Mouse (Mus musculus): ENCODE measurements around the gene Kat5. TPM values are rescaled to one million over a fixed set of nuclear protein-coding genes. Genes with fewer than 3 reads are reported as not detected.

Gene Kat5
- total and polyA plus RNA-seq, 3 experiments, result 54.5 to 67.6 TPM; not detected in 1

GRCm38 (mm10) chr19:5567534-5568469 lies 42.2 kb downstream of the Kat5 start, which contains the start of gene Ap5b1 (continued):
- TF ChIP-seq UBTF (IDR thresholded peaks at IDR 0.05; ENCODE audit: borderline replicate concordance, insufficient read depth, low read depth, low read length) (peak; percentile 74; the same call in 1 of the 2 replicates), GATA1 (IDR thresholded peaks at IDR 0.05; ENCODE audit: low read depth, low read length) (no peak), ETS1 (IDR thresholded peaks at IDR 0.05; ENCODE audit: low read depth, low read length) (peak; percentile 41; the same call in 1 of the 2 replicates), MAFK (IDR thresholded peaks at IDR 0.05; ENCODE audit: borderline replicate concordance, low read depth, low read length) (no peak), RCOR1 (IDR thresholded peaks at IDR 0.05; ENCODE audit: low read depth, low read length) (no peak)

GRCm38 (mm10) chr19:5567180-5567533 lies 42.9 kb downstream of the Kat5 start:
- Histone ChIP-seq H3K9ac (ENCODE audit: control insufficient read depth, low read depth, low read length, poor library complexity, severe bottlenecking) (peak overlapping the region; percentile 98), H3K9me3 (replicated peaks; ENCODE audit: insufficient read depth, low read length) (no peaks in the 10 kb centered on the region), H3K4me3 (ENCODE audit: control insufficient read depth in 1 of 2, insufficient read depth in 1 of 2, low read depth in 2 of 2, low read length in 2 of 2) (peak overlapping the region; percentile 82 to 95), H3K27me3 (ENCODE audit: control insufficient read depth in 1 of 2, insufficient read depth in 2 of 2, low read length in 2 of 2) (no peaks in the 10 kb centered on the region), H3K79me2 (ENCODE audit: control insufficient read depth, insufficient read depth, low read length, poor library complexity) (peaks cover 13% of the 10 kb centered on the region), H3K27ac (ENCODE audit: control insufficient read depth, low read depth, low read length) (peak overlapping the region; percentile 98), H3K36me3 (ENCODE audit: control insufficient read depth in 1 of 2, insufficient read depth in 2 of 2, low read length in 2 of 2) (peaks cover 0 to 2% of the 10 kb centered on the region in 2 experiments; a peak in 3 of 4 replicates), H3K4me1 (ENCODE audit: control insufficient read depth in 1 of 2, insufficient read depth in 2 of 2, low read length in 2 of 2) (peaks cover 0 to 8% of the 10 kb centered on the region in 2 experiments; a peak in 2 of 4 replicates)
- TF ChIP-seq CHD1 (IDR thresholded peaks at IDR 0.05; ENCODE audit: low read depth, low read length) (no peak), MAX (IDR thresholded peaks at IDR 0.05; ENCODE audit: low read length) (no peak), CTCF (IDR thresholded peaks at IDR 0.05 in 2 of 3, conservative IDR thresholded peaks at IDR 0.05 in 1 of 3; ENCODE audit: control insufficient read depth in 1 of 3, insufficient read depth in 1 of 3, low read depth in 2 of 3, low read length in 3 of 3, poor library complexity in 1 of 3, severe bottlenecking in 1 of 3) (no peak), MAFK (IDR thresholded peaks at IDR 0.05; ENCODE audit: borderline replicate concordance, low read depth, low read length) (no peak), MXI1 (IDR thresholded peaks at IDR 0.05; ENCODE audit: low read depth, low read length) (no peak), ZKSCAN1 (IDR thresholded peaks at IDR 0.05; ENCODE audit: low read depth, low read length) (no peak), EP300 (IDR thresholded peaks at IDR 0.05; ENCODE audit: low read depth in 1 of 2, low read length in 2 of 2) (no peak), MYB (IDR thresholded peaks at IDR 0.05; ENCODE audit: low read depth, low read length) (no peak), SMC3 (IDR thresholded peaks at IDR 0.05; ENCODE audit: low read depth, low read length) (no peak)
- peak; percentile 87 for DNase-seq (ENCODE audit: low read depth, low spot score)

DNA sequence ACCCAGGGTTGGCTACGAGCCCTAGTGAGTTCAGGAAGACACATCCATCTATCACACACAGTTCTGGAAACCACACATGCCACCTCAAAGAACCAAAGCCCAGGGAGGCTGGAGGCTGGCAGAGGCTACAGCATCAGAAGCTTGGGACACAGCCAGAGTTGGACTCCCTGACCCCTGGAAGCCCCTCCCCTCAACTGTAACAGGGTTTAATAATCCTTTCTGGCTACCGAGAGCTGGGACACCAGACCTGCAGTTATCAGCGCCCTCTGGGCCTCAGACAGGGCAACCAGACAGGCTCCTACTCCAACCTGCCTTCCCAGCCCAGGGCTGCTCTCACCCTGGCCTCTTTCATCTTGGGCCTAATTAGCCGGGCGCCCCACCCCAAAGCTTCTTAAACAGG lies 43.7 kb downstream of the Kat5 start:
- H3K27ac ChIP-seq (ENCODE audit: control insufficient read depth, low read depth, low read length), result no peak overlapping the region
- peaks cover 0 to 8% of the 10 kb centered on the region in 2 experiments; a peak in 2 of 4 replicates for H3K4me1 ChIP-seq (ENCODE audit: control insufficient read depth in 1 of 2, insufficient read depth in 2 of 2, low read length in 2 of 2)
- H3K36me3 ChIP-seq (ENCODE audit: control insufficient read depth in 1 of 2, insufficient read depth in 2 of 2, low read length in 2 of 2), result peaks cover 0 to 2% of the 10 kb centered on the region in 2 experiments; a peak in 3 of 4 replicates
- no peaks in the 10 kb centered on the region for H3K9me3 ChIP-seq (replicated peaks; ENCODE audit: insufficient read depth, low read length)
- peak overlapping the region; percentile 82 to 95; a peak in 3 of 4 replicates for H3K4me3 ChIP-seq (ENCODE audit: control insufficient read depth in 1 of 2, insufficient read depth in 1 of 2, low read depth in 2 of 2, low read length in 2 of 2)
- H3K79me2 ChIP-seq (ENCODE audit: control insufficient read depth, insufficient read depth, low read length, poor library complexity), result peaks cover 13% of the 10 kb centered on the region
- TF ChIP-seq SIN3A (IDR thresholded peaks at IDR 0.05; ENCODE audit: low read length) (peak; percentile 40; the same call in 1 of the 2 replicates), SMC3 (IDR thresholded peaks at IDR 0.05; ENCODE audit: low read depth, low read length) (0 out of 2 replicates have a peak, but pooled peaks have one; percentile 17), CHD2 (IDR thresholded peaks at IDR 0.05; ENCODE audit: low read length) (no peak), NRF1 (IDR thresholded peaks at IDR 0.05; ENCODE audit: insufficient read depth, low read depth, low read length, poor library complexity, severe bottlenecking) (no peak), CTCF (IDR thresholded peaks at IDR 0.05 in 2 of 3, conservative IDR thresholded peaks at IDR 0.05 in 1 of 3; ENCODE audit: control insufficient read depth in 1 of 3, insufficient read depth in 1 of 3, low read depth in 2 of 3, low read length in 3 of 3, poor library complexity in 1 of 3, severe bottlenecking in 1 of 3) (peak in 1 of 3 experiments; percentile 15; a peak in 1 of 6 replicates)
- H3K9ac ChIP-seq (ENCODE audit: control insufficient read depth, low read depth, low read length, poor library complexity, severe bottlenecking), result peak overlapping the region; percentile 98
- peak; percentile 36 for DNase-seq (ENCODE audit: low read depth, low spot score)
- H3K27me3 ChIP-seq (ENCODE audit: control insufficient read depth in 1 of 2, insufficient read depth in 2 of 2, low read length in 2 of 2), result no peaks in the 10 kb centered on the region

Data from MEL (cell line).